Mouse (Mus musculus): ENCODE results near the gene Ccin. TPM values are rescaled to one million over a fixed set of nuclear protein-coding genes. Genes with fewer than 3 reads are reported as not detected.

Ccin gene
- polyA plus RNA-seq, 1 experiment from 2014 or later: not detected

DNA sequence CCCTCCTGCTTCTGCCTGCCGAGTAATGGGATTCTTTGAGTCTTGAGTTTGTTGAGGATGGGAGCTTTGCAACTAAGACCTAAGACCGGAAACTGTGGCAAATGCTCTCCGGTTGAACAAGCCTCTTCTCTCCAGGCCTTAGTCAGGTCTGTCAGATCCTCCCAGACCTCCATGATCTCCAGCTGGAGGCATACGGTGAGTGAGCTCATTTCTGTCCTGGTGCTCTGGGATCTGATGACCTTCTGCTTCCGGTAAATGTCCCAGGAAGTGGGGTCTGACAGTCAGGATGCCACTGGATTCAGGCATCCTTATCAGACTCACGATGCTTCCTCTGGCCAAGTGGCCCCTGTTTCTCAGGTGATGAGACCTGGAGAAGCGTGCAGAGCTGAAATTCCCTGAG, 2.0 kb upstream of the Ccin start:
- Histone ChIP-seq H3K9me3 (ENCODE audit: control insufficient read depth, low read length) (no peaks in the 10 kb centered on the region), H3K36me3 (ENCODE audit: control insufficient read depth, insufficient read depth, low read length) (no peaks in the 10 kb centered on the region), H3K4me3 (ENCODE audit: low read length) (no peak overlapping the region), H3K4me2 (ENCODE audit: low read depth, low read length) (no peak overlapping the region), H3K27ac (ENCODE audit: low read length) (no peak overlapping the region), H3K9ac (ENCODE audit: low read depth, low read length) (no peak overlapping the region), H3K4me1 (ENCODE audit: control insufficient read depth, insufficient read depth, low read length) (peaks cover 8% of the 10 kb centered on the region), H3K27me3 (replicated peaks; ENCODE audit: control insufficient read depth, insufficient read depth, low read length) (no peaks in the 10 kb centered on the region)
- WGBS: 86% methylated on average over 7 of the region's 7 CpGs
- no peak for ATAC-seq

- Histone ChIP-seq H3K9ac (ENCODE audit: low read depth, low read length) (peak overlapping the region; percentile 50), H3K36me3 (ENCODE audit: control insufficient read depth, insufficient read depth, low read length) (no peaks in the 10 kb centered on the region), H3K9me3 (ENCODE audit: control insufficient read depth, low read length) (no peaks in the 10 kb centered on the region), H3K27me3 (replicated peaks; ENCODE audit: control insufficient read depth, insufficient read depth, low read length) (no peaks in the 10 kb centered on the region), H3K4me2 (ENCODE audit: low read depth, low read length) (peak overlapping the region; percentile 68), H3K4me3 (ENCODE audit: low read length) (peak overlapping the region; percentile 36), H3K27ac (ENCODE audit: low read length) (no peak overlapping the region), H3K4me1 (ENCODE audit: control insufficient read depth, insufficient read depth, low read length) (peaks cover 8% of the 10 kb centered on the region)
- peak; percentile 94 for ATAC-seq
- WGBS: 1% methylated on average over 24 of the region's 24 CpGs
Observed at GRCm38 (mm10) chr4:43982053-43982732, 1.1 kb upstream of the Ccin start.

DNA sequence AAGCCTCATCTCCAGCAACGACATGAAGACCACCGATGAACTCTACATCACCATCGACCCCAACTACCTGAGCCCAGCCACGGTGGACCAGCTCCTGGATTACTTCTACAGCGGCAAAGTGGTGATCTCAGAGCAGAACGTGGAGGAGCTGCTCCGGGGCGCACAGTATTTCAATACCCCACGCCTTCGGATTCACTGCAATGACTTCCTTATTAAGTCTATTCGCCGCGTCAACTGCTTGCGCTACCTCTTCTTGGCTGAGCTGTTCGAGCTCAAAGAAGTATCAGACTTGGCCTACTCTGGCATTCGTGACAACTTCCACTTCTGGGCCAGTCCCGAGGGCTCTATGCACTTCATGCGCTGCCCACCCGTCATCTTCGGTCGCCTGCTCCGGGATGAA, 473 bp downstream of the Ccin start:
- Histone ChIP-seq H3K36me3 (ENCODE audit: control insufficient read depth, insufficient read depth, low read length) (no peaks in the 10 kb centered on the region), H3K27me3 (replicated peaks; ENCODE audit: control insufficient read depth, insufficient read depth, low read length) (no peaks in the 10 kb centered on the region), H3K27ac (ENCODE audit: low read length) (no peak overlapping the region), H3K9ac (ENCODE audit: low read depth, low read length) (no peak overlapping the region), H3K4me2 (ENCODE audit: low read depth, low read length) (no peak overlapping the region), H3K9me3 (ENCODE audit: control insufficient read depth, low read length) (no peaks in the 10 kb centered on the region), H3K4me1 (ENCODE audit: control insufficient read depth, insufficient read depth, low read length) (peaks cover 4% of the 10 kb centered on the region; the same call in 1 of the 2 replicates), H3K4me3 (ENCODE audit: low read length) (no peak overlapping the region)
- no peak for ATAC-seq
- WGBS: 92% methylated on average over 22 of the region's 22 CpGs

GRCm38 (mm10) chr4:43984326-43984725, 1.0 kb downstream of the Ccin start:
- H3K27me3 ChIP-seq (replicated peaks; ENCODE audit: control insufficient read depth, insufficient read depth, low read length): no peaks in the 10 kb centered on the region
- no peaks in the 10 kb centered on the region for H3K4me1 ChIP-seq (ENCODE audit: control insufficient read depth, insufficient read depth, low read length)
- no peaks in the 10 kb centered on the region for H3K36me3 ChIP-seq (ENCODE audit: control insufficient read depth, insufficient read depth, low read length)
- no peak overlapping the region for H3K4me3 ChIP-seq (ENCODE audit: low read length)
- WGBS: 91% methylated on average over 19 of the region's 19 CpGs
- ATAC-seq: no peak
- H3K4me2 ChIP-seq (ENCODE audit: low read depth, low read length): no peak overlapping the region
- H3K9me3 ChIP-seq (ENCODE audit: control insufficient read depth, low read length): no peaks in the 10 kb centered on the region
- H3K27ac ChIP-seq (ENCODE audit: low read length): no peak overlapping the region
- H3K9ac ChIP-seq (ENCODE audit: low read depth, low read length): no peak overlapping the region

GRCm38 (mm10) chr4:43988976-43989375, 5.7 kb downstream of the Ccin start:
- WGBS: 86% methylated on average over 3 of the region's 3 CpGs
- H3K27ac ChIP-seq (ENCODE audit: low read length): no peak overlapping the region
- H3K36me3 ChIP-seq (ENCODE audit: control insufficient read depth, insufficient read depth, low read length): no peaks in the 10 kb centered on the region
- ATAC-seq: no peak
- no peaks in the 10 kb centered on the region for H3K4me1 ChIP-seq (ENCODE audit: control insufficient read depth, insufficient read depth, low read length)
- H3K4me3 ChIP-seq (ENCODE audit: low read length): no peak overlapping the region
- H3K9me3 ChIP-seq (ENCODE audit: control insufficient read depth, low read length): no peaks in the 10 kb centered on the region
- no peaks in the 10 kb centered on the region for H3K27me3 ChIP-seq (replicated peaks; ENCODE audit: control insufficient read depth, insufficient read depth, low read length)
- no peak overlapping the region for H3K9ac ChIP-seq (ENCODE audit: low read depth, low read length)
- no peak overlapping the region for H3K4me2 ChIP-seq (ENCODE audit: low read depth, low read length)

GRCm38 (mm10) chr4:43993072-43993471, 9.8 kb downstream of the Ccin start:
- Histone ChIP-seq H3K27ac (ENCODE audit: low read length) (no peak overlapping the region), H3K4me1 (ENCODE audit: control insufficient read depth, insufficient read depth, low read length) (no peaks in the 10 kb centered on the region), H3K9me3 (ENCODE audit: control insufficient read depth, low read length) (no peaks in the 10 kb centered on the region), H3K27me3 (replicated peaks; ENCODE audit: control insufficient read depth, insufficient read depth, low read length) (no peaks in the 10 kb centered on the region), H3K4me3 (ENCODE audit: low read length) (no peak overlapping the region), H3K9ac (ENCODE audit: low read depth, low read length) (no peak overlapping the region), H3K4me2 (ENCODE audit: low read depth, low read length) (no peak overlapping the region), H3K36me3 (ENCODE audit: control insufficient read depth, insufficient read depth, low read length) (no peaks in the 10 kb centered on the region)
- 94% methylated on average over 11 of the region's 11 CpGs for WGBS
- ATAC-seq: no peak

DNA sequence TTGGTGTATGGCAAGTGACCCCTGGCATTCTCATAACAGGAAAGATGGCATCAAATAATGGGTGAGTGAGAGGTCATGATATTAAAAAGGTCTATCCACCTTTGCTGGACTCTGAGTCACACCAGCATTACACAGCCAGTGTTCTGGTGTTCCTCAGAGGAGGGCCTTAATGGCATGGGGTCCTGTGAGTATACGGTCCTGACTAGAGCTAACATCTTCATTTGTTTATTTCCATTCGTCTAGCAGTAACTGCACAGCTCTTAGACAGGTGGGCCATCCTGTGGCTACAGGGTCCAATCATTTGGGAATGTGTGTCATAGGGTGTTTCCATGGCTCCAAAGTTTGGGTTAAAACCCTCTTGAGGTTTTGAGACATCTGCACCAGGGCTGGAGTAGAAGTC, 11.1 kb downstream of the Ccin start:
- WGBS: 52% methylated on average over 2 of the region's 2 CpGs

GRCm38 (mm10) chr4:44003622-44004021, 20.3 kb downstream of the Ccin start:
- WGBS: 67% methylated on average over 6 of the region's 6 CpGs

More for the DNA sequence above, 11.1 kb downstream of the Ccin start:
- Histone ChIP-seq H3K4me1 (ENCODE audit: control insufficient read depth, insufficient read depth, low read length) (no peaks in the 10 kb centered on the region), H3K4me3 (ENCODE audit: low read length) (no peak overlapping the region), H3K9ac (ENCODE audit: low read depth, low read length) (no peak overlapping the region), H3K36me3 (ENCODE audit: control insufficient read depth, insufficient read depth, low read length) (no peaks in the 10 kb centered on the region), H3K27ac (ENCODE audit: low read length) (no peak overlapping the region), H3K4me2 (ENCODE audit: low read depth, low read length) (no peak overlapping the region), H3K27me3 (replicated peaks; ENCODE audit: control insufficient read depth, insufficient read depth, low read length) (no peaks in the 10 kb centered on the region), H3K9me3 (ENCODE audit: control insufficient read depth, low read length) (no peaks in the 10 kb centered on the region)
- no peak for ATAC-seq

GRCm38 (mm10) chr4:44004126-44004525, 20.8 kb downstream of the Ccin start, which contains the start of gene Clta:
Gene Clta (plus strand): TSS chr4:44004452.
- H3K27ac ChIP-seq (ENCODE audit: low read length): no peak within 1 kb of the TSS
- no peaks in the 10 kb centered on the region for H3K27me3 ChIP-seq (replicated peaks; ENCODE audit: control insufficient read depth, insufficient read depth, low read length)
- H3K4me2 ChIP-seq (ENCODE audit: low read depth, low read length): no peak within 1 kb of the TSS
- no peaks in the 10 kb centered on the region for H3K4me1 ChIP-seq (ENCODE audit: control insufficient read depth, insufficient read depth, low read length)
- H3K9ac ChIP-seq (ENCODE audit: low read depth, low read length): no peak within 1 kb of the TSS
- no peak within 1 kb of the TSS for H3K4me3 ChIP-seq (ENCODE audit: low read length)
- WGBS: 82% methylated on average over 5 of the region's 5 CpGs
- ATAC-seq: peak; percentile 69
- no peaks in the 10 kb centered on the region for H3K36me3 ChIP-seq (ENCODE audit: control insufficient read depth, insufficient read depth, low read length)
- H3K9me3 ChIP-seq (ENCODE audit: control insufficient read depth, low read length): no peaks in the 10 kb centered on the region

More at GRCm38 (mm10) chr4:44003622-44004021, 20.3 kb downstream of the Ccin start:
- Histone ChIP-seq H3K9ac (ENCODE audit: low read depth, low read length) (no peak overlapping the region), H3K4me2 (ENCODE audit: low read depth, low read length) (no peak overlapping the region), H3K27me3 (replicated peaks; ENCODE audit: control insufficient read depth, insufficient read depth, low read length) (no peaks in the 10 kb centered on the region), H3K4me1 (ENCODE audit: control insufficient read depth, insufficient read depth, low read length) (no peaks in the 10 kb centered on the region), H3K36me3 (ENCODE audit: control insufficient read depth, insufficient read depth, low read length) (no peaks in the 10 kb centered on the region), H3K27ac (ENCODE audit: low read length) (no peak overlapping the region), H3K4me3 (ENCODE audit: low read length) (no peak overlapping the region), H3K9me3 (ENCODE audit: control insufficient read depth, low read length) (no peaks in the 10 kb centered on the region)
- ATAC-seq: no peak

Measured in intestine, embryonic 16.5 days (tissue).